7 mouse cellular contexts compared by ENCODE assay signal in genomic region chr9:57638651-57639459, GRCm38 (mm10). TPM values are rescaled to one million over a fixed set of nuclear protein-coding genes. Genes with fewer than 3 reads are reported as not detected.
DNase-seq lines count a peak whose midpoint lies in the region; ATAC-seq and TF ChIP-seq lines count a peak whose summit lies in the region.

No protein-coding gene starts in this region.

- peaks cover 49% of the 10 kb centered on the region for H3K4me1 ChIP-seq in embryonic facial prominence, embryonic 14.5 days (ENCODE audit: control insufficient read depth, insufficient read depth, low read length)
- peaks cover 51% of the 10 kb centered on the region for H3K4me1 ChIP-seq in hindbrain, postnatal 0 days (ENCODE audit: insufficient read depth, low read length)
- peaks cover 91% of the 10 kb centered on the region for H3K4me1 ChIP-seq in liver, embryonic 12.5 days
- H3K4me1 ChIP-seq in cerebellum, adult 2 months (ENCODE audit: control insufficient read depth, insufficient read depth, low read length), result peaks cover 48% of the 10 kb centered on the region

- peak overlapping the region; percentile 50 for H3K9ac ChIP-seq in embryonic facial prominence, embryonic 14.5 days (ENCODE audit: low read depth, low read length)
- H3K9ac ChIP-seq in hindbrain, postnatal 0 days (replicated peaks; ENCODE audit: low read length), result peak overlapping the region; percentile 34
- peak overlapping the region; percentile 63 for H3K9ac ChIP-seq in liver, embryonic 12.5 days

- H3K27ac ChIP-seq in embryonic facial prominence, embryonic 14.5 days (replicated peaks; ENCODE audit: low read depth, low read length), result peak overlapping the region; percentile 88
- H3K27ac ChIP-seq in hindbrain, postnatal 0 days, result peak overlapping the region; percentile 62; the same call in 1 of the 2 replicates
- H3K27ac ChIP-seq in liver, embryonic 12.5 days, result peak overlapping the region; percentile 96
- no peak overlapping the region for H3K27ac ChIP-seq in cerebellum, adult 2 months (ENCODE audit: insufficient read depth, low read length)

- TF ChIP-seq CTCF in hindbrain, postnatal 0 days (IDR thresholded peaks at IDR 0.05; ENCODE audit: low read depth), result no peak
- TF ChIP-seq CTCF in cerebellum, adult 2 months (IDR thresholded peaks at IDR 0.05; ENCODE audit: borderline replicate concordance, insufficient read depth, low read depth, low read length), result no peak

- DNase-seq in adrenal gland, postnatal 25 days, result peak; percentile 50
- peak; percentile 38 for DNase-seq in embryonic facial prominence, embryonic 14.5 days (ENCODE audit: low spot score)
- no peak for DNase-seq in hindbrain, postnatal 0 days (ENCODE audit: low spot score)
- DNase-seq in natural killer cell, adult 2 months (ENCODE audit: low spot score in 2 of 2), result peak; percentile 38 to 62
- no peak for DNase-seq in cerebellum, adult 2 months

- 0 out of 2 replicates have a peak, but pooled peaks cover 11% of the 10 kb centered on the region for H3K36me3 ChIP-seq in embryonic facial prominence, embryonic 14.5 days (ENCODE audit: control insufficient read depth, insufficient read depth, low read length)
- H3K36me3 ChIP-seq in hindbrain, postnatal 0 days (ENCODE audit: insufficient read depth, low read length), result 0 out of 2 replicates have a peak, but pooled peaks cover 4% of the 10 kb centered on the region
- H3K36me3 ChIP-seq in liver, embryonic 12.5 days, result peaks cover 30% of the 10 kb centered on the region

- H3K27me3 ChIP-seq in embryonic facial prominence, embryonic 14.5 days (replicated peaks; ENCODE audit: control insufficient read depth, insufficient read depth, low read length), result no peaks in the 10 kb centered on the region
- H3K27me3 ChIP-seq in hindbrain, postnatal 0 days (ENCODE audit: insufficient read depth, low read length), result no peaks in the 10 kb centered on the region
- H3K27me3 ChIP-seq in liver, embryonic 12.5 days (replicated peaks), result no peaks in the 10 kb centered on the region
- H3K27me3 ChIP-seq in cerebellum, adult 2 months (ENCODE audit: control insufficient read depth, insufficient read depth, low read length), result no peaks in the 10 kb centered on the region

- ATAC-seq in embryonic facial prominence, embryonic 14.5 days (ENCODE audit: low read depth), result no peak
- ATAC-seq in hindbrain, postnatal 0 days, result no peak
- peak; percentile 87 for ATAC-seq in liver, embryonic 12.5 days
- no peak for ATAC-seq in inflammation-experienced regulatory T-cells, adult 6 months

- peak overlapping the region; percentile 49 for H3K4me2 ChIP-seq in embryonic facial prominence, embryonic 14.5 days (ENCODE audit: low read depth, low read length)
- no peak overlapping the region for H3K4me2 ChIP-seq in hindbrain, postnatal 0 days (ENCODE audit: low read depth, low read length)
- peak overlapping the region; percentile 70 for H3K4me2 ChIP-seq in liver, embryonic 12.5 days

- TF ChIP-seq POLR2A in cerebellum, adult 2 months (IDR thresholded peaks at IDR 0.05; ENCODE audit: borderline replicate concordance, insufficient read depth, low read length), result no peak

- no peak overlapping the region for H3K4me3 ChIP-seq in embryonic facial prominence, embryonic 14.5 days (ENCODE audit: low read depth, low read length)
- no peak overlapping the region for H3K4me3 ChIP-seq in hindbrain, postnatal 0 days (ENCODE audit: low read length)
- peak overlapping the region; percentile 14 for H3K4me3 ChIP-seq in liver, embryonic 12.5 days
- no peak overlapping the region for H3K4me3 ChIP-seq in cerebellum, adult 2 months (replicated peaks; ENCODE audit: insufficient read depth, low read depth, low read length)

- H3K9me3 ChIP-seq in embryonic facial prominence, embryonic 14.5 days (ENCODE audit: control insufficient read depth, low read length), result no peaks in the 10 kb centered on the region
- no peaks in the 10 kb centered on the region for H3K9me3 ChIP-seq in hindbrain, postnatal 0 days (ENCODE audit: low read length)
- H3K9me3 ChIP-seq in liver, embryonic 12.5 days (replicated peaks), result no peaks in the 10 kb centered on the region

- 14% methylated on average over 8 of the region's 8 CpGs for WGBS in embryonic facial prominence, embryonic 14.5 days
- WGBS in hindbrain, postnatal 0 days, result 40% methylated on average over 8 of the region's 8 CpGs
- WGBS in liver, embryonic 12.5 days (ENCODE audit: insufficient replicate concordance), result 23% methylated on average over 8 of the region's 8 CpGs
- 47% methylated on average over 8 of the region's 8 CpGs for WGBS in cerebellum, adult 2 months

RNA-seq across cellular contexts. Expression of gene Csk, which starts 14.6 kb away (rescaled TPM):
- total RNA-seq in adrenal gland, postnatal 25 days (2021), result 70.4 and 105 TPM in 2 replicates
- polyA plus RNA-seq in embryonic facial prominence, embryonic 14.5 days (2014; fragmentation: Nextera tagmentation; extraction: Ambion mirVana), result 25.7 and 26.6 TPM in 2 replicates
- total RNA-seq in hindbrain, postnatal 0 days (2014; rRNA removed), result 128 and 129 TPM in 2 replicates
- 39.4 and 44.4 TPM in 2 replicates for polyA plus RNA-seq in hindbrain, postnatal 0 days (2015; fragmentation: Nextera tagmentation; extraction: Ambion mirVana)
- 27.0 and 27.8 TPM in 2 replicates for polyA plus RNA-seq in liver, embryonic 12.5 days (2016; fragmentation: Nextera tagmentation; extraction: Ambion mirVana)
- 100 to 1,000 TPM; 113 to 133 (median 122) TPM for polyA plus RNA-seq in inflammation-experienced regulatory T-cells, adult 6 months (2017; shearing (Covaris generic))
- 45.5 and 57.2 TPM in 2 replicates for polyA plus RNA-seq in cerebellum, adult 2 months (2012; rRNA removed)

RNA-seq across cellular contexts. Expression of gene Lman1l, which starts 18.3 kb away (rescaled TPM):
- not detected in 2 replicates for total RNA-seq in adrenal gland, postnatal 25 days (2021)
- polyA plus RNA-seq in embryonic facial prominence, embryonic 14.5 days (2014; fragmentation: Nextera tagmentation; extraction: Ambion mirVana), result not detected in 2 replicates
- not detected in 2 replicates for total RNA-seq in hindbrain, postnatal 0 days (2014; rRNA removed)
- not detected in 2 replicates for polyA plus RNA-seq in hindbrain, postnatal 0 days (2015; fragmentation: Nextera tagmentation; extraction: Ambion mirVana)
- not detected in 2 replicates for polyA plus RNA-seq in liver, embryonic 12.5 days (2016; fragmentation: Nextera tagmentation; extraction: Ambion mirVana)
- under 1 TPM; 0.23 to 0.97 (median 0.40) TPM for polyA plus RNA-seq in inflammation-experienced regulatory T-cells, adult 6 months (2017; shearing (Covaris generic))
- polyA plus RNA-seq in cerebellum, adult 2 months (2012; rRNA removed), result 0.06 TPM in 1 of 2 replicates, not detected in the other

RNA-seq across cellular contexts. Expression of gene Cplx3, which starts 32.8 kb away (rescaled TPM):
- not detected in 2 replicates for total RNA-seq in adrenal gland, postnatal 25 days (2021)
- polyA plus RNA-seq in embryonic facial prominence, embryonic 14.5 days (2014; fragmentation: Nextera tagmentation; extraction: Ambion mirVana), result not detected in 2 replicates
- total RNA-seq in hindbrain, postnatal 0 days (2014; rRNA removed), result 0.10 TPM in 1 of 2 replicates, not detected in the other
- 0.79 and 1.2 TPM in 2 replicates for polyA plus RNA-seq in hindbrain, postnatal 0 days (2015; fragmentation: Nextera tagmentation; extraction: Ambion mirVana)
- not detected in 2 replicates for polyA plus RNA-seq in liver, embryonic 12.5 days (2016; fragmentation: Nextera tagmentation; extraction: Ambion mirVana)
- not detected for polyA plus RNA-seq in inflammation-experienced regulatory T-cells, adult 6 months (2017; shearing (Covaris generic))
- 1.4 and 1.5 TPM in 2 replicates for polyA plus RNA-seq in cerebellum, adult 2 months (2012; rRNA removed)

RNA-seq across cellular contexts. Expression of gene Cyp1a2, which starts 44.6 kb away (rescaled TPM):
- 5.5 TPM in 1 of 2 replicates, not detected in the other for total RNA-seq in adrenal gland, postnatal 25 days (2021)
- not detected in 2 replicates for polyA plus RNA-seq in embryonic facial prominence, embryonic 14.5 days (2014; fragmentation: Nextera tagmentation; extraction: Ambion mirVana)
- total RNA-seq in hindbrain, postnatal 0 days (2014; rRNA removed), result not detected in 2 replicates
- polyA plus RNA-seq in hindbrain, postnatal 0 days (2015; fragmentation: Nextera tagmentation; extraction: Ambion mirVana), result not detected in 2 replicates
- polyA plus RNA-seq in liver, embryonic 12.5 days (2016; fragmentation: Nextera tagmentation; extraction: Ambion mirVana), result not detected in 2 replicates
- not detected for polyA plus RNA-seq in inflammation-experienced regulatory T-cells, adult 6 months (2017; shearing (Covaris generic))
- polyA plus RNA-seq in cerebellum, adult 2 months (2012; rRNA removed), result not detected in 2 replicates

RNA-seq across cellular contexts. Expression of gene Cyp1a1, which starts 48.9 kb away (rescaled TPM):
- 0.12 and 0.57 TPM in 2 replicates for total RNA-seq in adrenal gland, postnatal 25 days (2021)
- polyA plus RNA-seq in embryonic facial prominence, embryonic 14.5 days (2014; fragmentation: Nextera tagmentation; extraction: Ambion mirVana), result 0.08 TPM in 1 of 2 replicates, not detected in the other
- 0.05 and 0.07 TPM in 2 replicates for total RNA-seq in hindbrain, postnatal 0 days (2014; rRNA removed)
- 0.10 and 0.24 TPM in 2 replicates for polyA plus RNA-seq in hindbrain, postnatal 0 days (2015; fragmentation: Nextera tagmentation; extraction: Ambion mirVana)
- polyA plus RNA-seq in liver, embryonic 12.5 days (2016; fragmentation: Nextera tagmentation; extraction: Ambion mirVana), result 0.16 and 0.19 TPM in 2 replicates
- polyA plus RNA-seq in inflammation-experienced regulatory T-cells, adult 6 months (2017; shearing (Covaris generic)), result under 1 TPM in 2 of 3 experiments, not detected in 1; 0.21 TPM
- 0.10 and 0.11 TPM in 2 replicates for polyA plus RNA-seq in cerebellum, adult 2 months (2012; rRNA removed)

Comparison
In these comparisons a context has a peak if more than half of its experiments do, and no peak if none do; other contexts are left out.
1. DNase-seq: peak in adrenal gland, postnatal 25 days (single experiment), embryonic facial prominence, embryonic 14.5 days (single experiment) and natural killer cell, adult 2 months (2 of 2); none in hindbrain, postnatal 0 days (single experiment) and cerebellum, adult 2 months (0 of 2).
2. Peak in every context shown above with its lines, with median percentiles within 50 percentile points of each other: H3K9ac ChIP-seq.